Mouse (Mus musculus): ENCODE measurements around the gene Fndc11. TPM values are rescaled to one million over a fixed set of nuclear protein-coding genes. Genes with fewer than 3 reads are reported as not detected.
"Not testable (repeated sequence)": the region's sequence is repeated elsewhere in the genome, so short reads cannot be mapped to it uniquely, and the experiment has no call there.

Fndc11 gene
- polyA plus RNA-seq, 1 experiment, result not detected

- no peak overlapping the region for H3K27ac ChIP-seq (ENCODE audit: insufficient read depth, low read depth, low read length)
- TF ChIP-seq POLR2A (IDR thresholded peaks at IDR 0.05; ENCODE audit: insufficient read depth, low read depth, low read length) (no peak), CTCF (IDR thresholded peaks at IDR 0.05; ENCODE audit: insufficient read depth, low read depth, low read length) (no peak)
These were observed 30.5 kb upstream of the Fndc11 start for GRCm38 (mm10) chr2:181189321-181189720.

GRCm38 (mm10) chr2:181191385-181191784 is 28.4 kb upstream of the Fndc11 start:
- not testable (repeated sequence) for H3K4me1 ChIP-seq (ENCODE audit: control insufficient read depth, insufficient read depth, low read length); H3K4me3 ChIP-seq (ENCODE audit: insufficient read depth, low read depth, low read length)
- whole genome bisulfite sequencing, result 74% methylated on average over 4 of the region's 4 CpGs

More at GRCm38 (mm10) chr2:181189321-181189720, 30.5 kb upstream of the Fndc11 start:
- H3K4me1 ChIP-seq (ENCODE audit: control insufficient read depth, insufficient read depth, low read length), result peaks cover 6% of the 10 kb centered on the region
- 91% methylated on average over 1 of the region's 1 CpGs for WGBS
- H3K4me3 ChIP-seq (ENCODE audit: insufficient read depth, low read depth, low read length), result no peak overlapping the region

GRCm38 (mm10) chr2:181191936-181192335 is 27.9 kb upstream of the Fndc11 start:
- H3K4me3 ChIP-seq (ENCODE audit: insufficient read depth, low read depth, low read length), result no peak overlapping the region
- TF ChIP-seq POLR2A (IDR thresholded peaks at IDR 0.05; ENCODE audit: insufficient read depth, low read depth, low read length) (no peak), CTCF (IDR thresholded peaks at IDR 0.05; ENCODE audit: insufficient read depth, low read depth, low read length) (no peak)
- WGBS, result 59% methylated on average over 4 of the region's 4 CpGs
- H3K27ac ChIP-seq (ENCODE audit: insufficient read depth, low read depth, low read length), result no peak overlapping the region
- peaks cover 6% of the 10 kb centered on the region for H3K4me1 ChIP-seq (ENCODE audit: control insufficient read depth, insufficient read depth, low read length)

More at GRCm38 (mm10) chr2:181191385-181191784, 28.4 kb upstream of the Fndc11 start:
- not testable (repeated sequence) for H3K27ac ChIP-seq (ENCODE audit: insufficient read depth, low read depth, low read length)

- 79% methylated on average over 3 of the region's 3 CpGs for WGBS
- H3K4me1 ChIP-seq (ENCODE audit: control insufficient read depth, insufficient read depth, low read length), result peaks cover 6% of the 10 kb centered on the region
- no peak for TF ChIP-seq POLR2A (IDR thresholded peaks at IDR 0.05; ENCODE audit: insufficient read depth, low read depth, low read length)
- no peak for TF ChIP-seq CTCF (IDR thresholded peaks at IDR 0.05; ENCODE audit: insufficient read depth, low read depth, low read length)
- no peak overlapping the region for H3K4me3 ChIP-seq (ENCODE audit: insufficient read depth, low read depth, low read length)
- H3K27ac ChIP-seq (ENCODE audit: insufficient read depth, low read depth, low read length), result no peak overlapping the region
These were observed 26.8 kb upstream of the Fndc11 start for GRCm38 (mm10) chr2:181193044-181193443.

GRCm38 (mm10) chr2:181196628-181197300 is 23.0 kb upstream of the Fndc11 start:
- TF ChIP-seq POLR2A (IDR thresholded peaks at IDR 0.05; ENCODE audit: insufficient read depth, low read depth, low read length) (no peak), CTCF (IDR thresholded peaks at IDR 0.05; ENCODE audit: insufficient read depth, low read depth, low read length) (no peak)
- Histone ChIP-seq H3K27ac (ENCODE audit: insufficient read depth, low read depth, low read length) (no peak overlapping the region), H3K4me3 (ENCODE audit: insufficient read depth, low read depth, low read length) (no peak overlapping the region), H3K4me1 (ENCODE audit: control insufficient read depth, insufficient read depth, low read length) (no peaks in the 10 kb centered on the region)
- WGBS, result 84% methylated on average over 4 of the region's 4 CpGs

GRCm38 (mm10) chr2:181201606-181202005 is 18.2 kb upstream of the Fndc11 start:
- 85% methylated on average over 3 of the region's 3 CpGs for WGBS
- H3K4me3 ChIP-seq (ENCODE audit: insufficient read depth, low read depth, low read length), result no peak overlapping the region

GRCm38 (mm10) chr2:181202422-181202821 is 17.4 kb upstream of the Fndc11 start, which contains the start of gene Ptk6:
Gene Ptk6 (minus strand): TSS chr2:181202789.
- Histone ChIP-seq H3K27ac (ENCODE audit: insufficient read depth, low read depth, low read length) (no peak within 1 kb of the TSS), H3K4me3 (ENCODE audit: insufficient read depth, low read depth, low read length) (no peak within 1 kb of the TSS), H3K4me1 (ENCODE audit: control insufficient read depth, insufficient read depth, low read length) (no peaks in the 10 kb centered on the region)
- WGBS, result 85% methylated on average over 3 of the region's 3 CpGs
- TF ChIP-seq CTCF (IDR thresholded peaks at IDR 0.05; ENCODE audit: insufficient read depth, low read depth, low read length) (no peak), POLR2A (IDR thresholded peaks at IDR 0.05; ENCODE audit: insufficient read depth, low read depth, low read length) (no peak)

More at GRCm38 (mm10) chr2:181201606-181202005, 18.2 kb upstream of the Fndc11 start:
- no peaks in the 10 kb centered on the region for H3K4me1 ChIP-seq (ENCODE audit: control insufficient read depth, insufficient read depth, low read length)
- no peak for TF ChIP-seq CTCF (IDR thresholded peaks at IDR 0.05; ENCODE audit: insufficient read depth, low read depth, low read length)
- no peak for TF ChIP-seq POLR2A (IDR thresholded peaks at IDR 0.05; ENCODE audit: insufficient read depth, low read depth, low read length)
- no peak overlapping the region for H3K27ac ChIP-seq (ENCODE audit: insufficient read depth, low read depth, low read length)

GRCm38 (mm10) chr2:181202886-181203285 is 16.9 kb upstream of the Fndc11 start:
- WGBS, result 75% methylated on average over 6 of the region's 6 CpGs
- H3K27ac ChIP-seq (ENCODE audit: insufficient read depth, low read depth, low read length), result no peak overlapping the region
- no peak overlapping the region for H3K4me3 ChIP-seq (ENCODE audit: insufficient read depth, low read depth, low read length)
- no peaks in the 10 kb centered on the region for H3K4me1 ChIP-seq (ENCODE audit: control insufficient read depth, insufficient read depth, low read length)
- TF ChIP-seq CTCF (IDR thresholded peaks at IDR 0.05; ENCODE audit: insufficient read depth, low read depth, low read length) (no peak), POLR2A (IDR thresholded peaks at IDR 0.05; ENCODE audit: insufficient read depth, low read depth, low read length) (no peak)

- Histone ChIP-seq H3K4me1 (ENCODE audit: control insufficient read depth, insufficient read depth, low read length) (no peaks in the 10 kb centered on the region), H3K4me3 (ENCODE audit: insufficient read depth, low read depth, low read length) (no peak overlapping the region), H3K27ac (ENCODE audit: insufficient read depth, low read depth, low read length) (no peak overlapping the region)
- WGBS, result 94% methylated on average over 5 of the region's 5 CpGs
- no peak for TF ChIP-seq POLR2A (IDR thresholded peaks at IDR 0.05; ENCODE audit: insufficient read depth, low read depth, low read length)
- TF ChIP-seq CTCF (IDR thresholded peaks at IDR 0.05; ENCODE audit: insufficient read depth, low read depth, low read length), result no peak
These were observed 14.1 kb upstream of the Fndc11 start for GRCm38 (mm10) chr2:181205678-181206077.

Measured in olfactory bulb, adult 2 months (tissue).